Mouse (Mus musculus) urinary bladder, postnatal 4 days (tissue): ENCODE measurements around the gene Sec11a.
A peak's percentile ranks its signal among the peaks of the same experiment; 100 is the strongest.
"Not testable (repeated sequence)": the region's sequence is repeated elsewhere in the genome, so short reads cannot be mapped to it uniquely, and the experiment has no call there.

Source experiments
- DNase-seq, 2 experiments: peaks; one replicate each; pipeline ENCODE4 v3.0.0; 2021 to 2022; ENCODE audit warnings: low spot score in 2 of 2

The Sec11a gene

DNA sequence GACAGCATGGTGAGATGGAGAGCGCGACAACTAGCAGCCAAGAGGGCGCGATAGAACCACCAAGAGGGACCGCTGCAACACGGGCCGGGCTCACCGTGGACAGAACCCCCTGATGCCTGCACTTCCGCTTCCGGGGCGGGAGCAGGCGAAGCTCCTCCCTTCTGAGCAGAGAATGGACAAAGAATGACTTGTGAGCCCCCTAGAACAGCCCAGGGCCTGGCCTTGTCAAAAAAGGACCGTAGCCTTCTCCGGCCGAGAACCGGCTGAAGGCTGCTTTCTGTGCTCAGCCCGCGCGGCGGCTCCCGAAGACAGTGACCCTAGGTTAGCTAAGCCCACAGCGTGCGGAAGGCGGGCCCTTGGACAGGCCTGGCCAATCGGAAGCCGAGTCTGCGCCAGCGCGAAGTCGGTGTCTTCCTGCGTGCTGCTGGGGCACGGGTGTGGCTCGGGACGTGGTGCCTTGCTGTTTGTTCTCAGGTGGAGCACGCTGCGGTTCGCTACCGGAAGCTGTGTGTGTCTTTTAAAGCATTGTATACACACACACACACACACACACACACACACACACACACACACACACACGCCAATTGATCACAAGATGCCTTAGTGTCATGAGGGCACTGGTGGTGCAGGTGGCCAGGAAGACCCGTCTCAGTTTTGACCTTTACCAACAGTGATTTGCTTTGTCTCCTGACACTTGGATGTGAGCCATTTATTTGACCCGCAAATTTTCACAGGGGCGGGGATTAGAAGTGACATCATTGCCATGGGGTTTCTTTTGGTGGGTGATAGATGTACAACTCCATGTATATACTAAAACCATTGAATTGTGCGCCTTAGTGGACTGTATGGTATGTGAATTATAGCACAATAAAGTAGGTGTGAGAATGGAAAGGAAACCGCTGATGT lies at the start of gene Sec11a:
TSS of gene Sec11a (minus strand) at position 336 of the 906 bp plus-strand sequence.
- peak; percentile 90 to 92 for DNase-seq

GRCm38 (mm10) chr7:80995266-80996146 lies 47.9 kb upstream of the Sec11a start:
- DNase-seq, result no peak

DNA sequence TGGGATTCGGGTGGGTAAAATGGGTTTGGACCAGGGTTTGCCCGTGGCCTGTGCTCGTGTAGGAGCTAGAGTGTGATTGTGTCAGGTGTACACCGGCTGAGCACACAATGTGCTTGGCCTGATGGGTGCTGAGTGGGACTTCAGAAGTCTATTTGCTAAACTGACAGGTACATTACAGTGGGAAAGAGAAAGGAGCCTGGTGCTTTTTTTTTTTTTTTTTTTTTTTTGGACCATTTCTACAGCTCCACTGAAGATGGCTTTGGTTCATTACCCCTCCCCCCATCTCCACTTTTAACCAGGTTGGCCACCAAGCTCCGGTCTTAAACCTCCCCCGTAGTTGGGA lies 47.1 kb upstream of the Sec11a start:
- no peak for DNase-seq

- DNase-seq, result peak in 1 of 2 experiments; percentile 64
These were observed 46.5 kb upstream of the Sec11a start for GRCm38 (mm10) chr7:80993834-80994662.

DNA sequence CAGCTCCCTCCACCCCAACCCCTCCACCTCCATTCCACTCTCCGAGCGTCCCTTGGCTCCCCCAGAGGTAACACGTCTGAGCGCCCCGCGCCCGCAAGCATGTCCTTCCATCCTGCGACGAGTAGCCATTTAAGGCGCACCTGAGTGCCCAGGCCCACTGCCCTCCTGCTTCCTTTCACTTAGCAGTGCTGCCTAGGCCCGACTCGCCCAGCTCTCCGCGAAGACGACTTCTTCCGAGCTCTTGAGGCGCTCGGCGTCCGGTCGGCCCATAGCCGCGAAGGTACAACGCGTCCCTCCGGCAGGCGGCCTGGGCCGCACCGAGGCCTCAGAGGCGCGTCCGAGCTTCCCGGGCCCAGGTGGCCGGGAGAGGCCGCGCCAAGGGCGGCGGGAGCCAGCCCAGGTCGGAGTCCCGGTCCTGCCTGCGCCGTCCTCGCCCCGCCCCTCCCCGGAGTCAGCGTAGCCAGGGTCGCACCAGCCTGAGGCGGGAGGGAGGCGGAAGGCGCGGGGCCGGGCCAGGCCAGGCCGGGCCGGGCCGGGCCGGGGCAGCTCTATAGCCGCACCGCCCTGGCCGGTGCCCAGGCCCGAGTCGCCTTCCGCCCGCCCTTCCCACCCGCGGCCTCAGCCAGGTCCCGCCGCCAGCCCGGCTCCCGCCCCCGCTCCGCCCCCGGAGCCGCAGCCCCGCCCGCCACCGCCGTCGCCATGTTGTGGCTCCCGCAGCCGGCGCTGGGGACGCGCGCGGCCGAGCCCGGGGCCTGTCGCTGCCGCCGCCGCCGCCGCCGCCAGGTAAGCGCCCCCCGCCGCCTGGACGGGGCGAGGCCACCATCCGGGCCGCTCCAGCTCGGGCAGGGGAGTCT lies 45.6 kb upstream of the Sec11a start, which contains the start of gene Zfp592:
TSS of gene Zfp592 (plus strand) at position 702 of the 854 bp plus-strand sequence.
- peak; percentile 82 to 84 for DNase-seq

DNA sequence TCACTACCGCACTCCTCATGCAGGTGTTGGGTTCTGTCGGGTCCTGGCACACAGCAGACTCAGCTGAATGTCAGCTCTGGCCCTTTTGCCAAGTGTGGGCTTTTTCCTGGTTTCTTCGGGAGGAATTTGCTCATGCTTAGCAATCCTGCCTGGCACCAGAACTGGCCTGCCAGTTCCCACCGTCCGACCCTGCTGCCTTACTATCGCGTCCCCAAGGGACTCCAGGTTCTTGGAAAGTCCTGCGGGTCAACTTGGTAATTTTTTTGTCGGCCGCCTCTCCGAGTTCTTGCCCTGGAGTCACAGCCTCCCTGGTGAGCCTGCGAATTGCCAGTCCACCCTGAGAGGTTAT lies 45.0 kb upstream of the Sec11a start:
- peak in 1 of 2 experiments; percentile 24 for DNase-seq

DNA sequence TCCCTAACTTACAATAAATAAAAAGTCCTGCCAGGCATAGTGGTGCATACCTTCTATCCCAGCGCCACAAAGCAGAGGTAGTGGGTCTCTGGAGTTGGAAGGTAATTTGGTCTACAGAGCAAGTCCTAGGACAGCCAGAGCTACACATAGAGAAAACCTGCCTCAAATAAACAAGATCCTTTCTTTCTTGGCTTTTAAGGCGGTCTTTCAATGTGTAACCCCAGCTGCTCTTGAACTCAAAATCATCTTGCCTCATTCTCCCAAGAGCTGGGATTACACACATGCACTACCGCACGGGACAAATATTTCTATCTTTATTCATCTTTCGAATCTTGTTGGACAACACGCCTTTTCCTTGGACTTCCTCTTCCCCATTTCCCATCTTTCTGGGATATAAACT lies 44.5 kb upstream of the Sec11a start:
- DNase-seq, result no peak

DNA sequence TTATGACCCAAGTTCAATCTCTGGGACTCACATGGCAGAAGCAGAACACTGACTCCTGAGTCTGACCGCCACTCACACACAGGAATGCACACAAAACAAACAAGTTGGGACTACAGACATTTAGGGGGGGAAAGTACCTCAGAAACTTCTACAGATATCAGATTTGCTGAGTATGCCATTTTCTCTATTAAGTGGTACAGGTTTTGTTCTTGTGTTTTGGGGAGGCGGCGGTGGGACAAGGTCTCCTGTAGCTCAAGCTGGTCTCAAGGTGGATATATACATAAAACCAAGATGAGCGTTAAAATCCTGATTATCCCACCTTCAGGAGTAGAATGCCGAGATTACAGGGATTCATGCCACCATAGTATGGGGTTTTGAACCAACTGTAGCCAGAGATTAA lies 44.0 kb upstream of the Sec11a start:
- DNase-seq, result no peak

GRCm38 (mm10) chr7:80990276-80990675 lies 42.7 kb upstream of the Sec11a start:
- DNase-seq, result no peak

DNA sequence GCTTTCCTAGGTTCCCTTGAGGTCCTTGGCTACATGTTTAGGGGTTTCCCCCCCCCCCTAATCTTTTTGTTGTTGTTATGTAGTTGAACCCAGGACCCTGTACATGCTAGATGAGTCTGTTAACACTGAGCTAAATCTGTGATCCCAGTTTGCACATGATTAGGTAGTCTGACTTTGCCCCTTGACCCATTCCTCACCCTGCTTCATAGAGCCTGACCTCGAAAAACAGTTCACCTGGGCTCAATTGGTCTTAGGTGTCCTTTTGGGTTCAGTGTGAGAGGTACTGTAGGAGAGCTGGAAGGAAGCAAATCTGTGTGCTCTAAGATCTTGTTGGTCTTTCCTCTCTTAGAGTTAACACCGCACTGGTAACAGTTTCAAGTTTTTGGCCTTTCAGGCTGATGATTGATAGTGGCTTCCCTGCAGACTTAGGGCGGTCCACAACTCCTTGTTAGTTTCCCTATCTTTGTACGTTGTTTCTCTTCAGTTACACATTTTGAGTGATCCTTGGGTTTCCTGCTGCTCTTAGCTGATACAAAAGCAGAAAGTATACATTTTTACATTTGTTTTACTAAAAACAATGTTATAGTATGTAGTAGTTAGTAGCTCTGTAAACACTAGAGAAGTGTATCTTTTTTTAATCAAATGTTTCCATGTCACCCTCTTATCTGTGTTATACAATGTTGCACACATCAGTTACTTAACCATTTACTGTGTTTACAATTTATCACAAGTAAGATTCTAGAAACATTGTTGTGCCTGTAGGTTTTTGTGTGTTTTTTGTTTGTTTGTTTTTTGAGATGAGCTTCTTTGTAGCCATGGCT lies 40.4 kb upstream of the Sec11a start:
- DNase-seq, result no peak

DNA sequence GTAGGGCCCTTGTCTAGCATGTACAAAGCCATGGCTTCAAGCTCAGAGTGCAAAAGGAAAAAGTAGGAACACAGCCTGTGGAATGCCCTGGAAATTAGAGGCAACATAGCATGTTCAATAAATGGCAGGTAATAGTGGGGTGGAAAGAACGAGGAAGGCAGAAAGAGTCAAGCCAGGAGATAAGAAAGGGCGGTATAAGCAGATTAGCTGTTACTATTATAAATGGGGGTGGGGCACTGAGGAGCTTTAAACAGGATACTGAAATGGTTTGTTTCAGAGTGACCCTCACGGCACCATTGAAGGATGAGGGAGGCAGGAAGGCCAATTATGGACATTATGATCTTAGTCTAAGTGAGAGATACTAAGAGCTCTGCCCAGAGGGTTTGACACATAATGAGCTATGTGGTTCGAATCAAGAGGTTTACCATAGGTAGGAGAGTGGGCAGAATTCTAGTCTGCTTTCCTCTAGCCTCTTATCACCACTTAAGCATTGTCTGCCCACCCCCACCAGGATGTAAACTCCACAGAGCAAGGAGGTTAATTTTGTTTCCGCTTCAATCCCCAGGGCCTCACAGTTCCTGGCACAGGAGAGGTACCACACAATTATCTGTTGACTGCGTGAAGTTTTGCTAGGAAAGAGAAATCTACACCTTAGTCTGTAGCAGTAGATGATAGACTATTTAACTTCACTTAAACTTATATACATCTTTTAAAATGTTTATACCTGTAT lies 39.0 kb upstream of the Sec11a start:
- DNase-seq, result no peak

DNA sequence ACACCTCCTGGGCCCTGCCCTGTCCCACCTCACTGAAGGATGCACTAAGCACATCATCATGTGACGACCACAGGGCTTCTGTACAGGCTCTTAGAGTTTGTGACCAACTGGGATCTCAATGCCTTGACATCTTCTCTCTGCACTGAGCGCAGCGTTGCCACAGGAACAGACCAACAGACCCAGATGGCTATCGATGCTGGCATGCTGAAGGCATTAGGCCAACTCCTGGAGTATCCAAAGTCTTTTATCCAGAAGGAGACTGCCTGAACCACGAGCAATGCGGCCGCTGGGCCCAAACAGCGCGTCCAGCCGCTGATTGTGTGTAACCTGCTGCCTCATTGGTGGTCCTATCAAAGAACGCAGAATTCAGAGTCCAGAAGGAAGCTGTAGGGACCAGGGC lies 33.0 kb upstream of the Sec11a start:
- DNase-seq, result no peak

DNA sequence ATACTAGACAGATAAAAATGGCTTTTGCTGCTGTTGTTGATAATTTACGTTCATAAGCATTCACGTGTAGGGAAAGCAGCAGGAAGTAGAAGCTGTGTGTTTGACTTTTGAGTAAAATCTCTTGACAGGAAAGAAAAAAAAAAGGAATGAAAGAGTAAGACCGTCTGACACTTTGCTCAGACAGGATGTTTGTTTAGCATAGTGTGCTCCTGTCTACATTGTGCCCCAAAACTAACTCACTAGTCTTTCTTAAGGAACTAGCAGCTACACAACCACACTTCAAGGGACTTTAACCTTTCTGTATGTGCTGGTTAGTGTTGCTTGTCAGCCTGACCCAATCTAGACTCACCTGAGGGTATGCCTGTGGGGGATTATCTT lies 26.0 kb upstream of the Sec11a start:
- DNase-seq, result not testable (repeated sequence)

DNA sequence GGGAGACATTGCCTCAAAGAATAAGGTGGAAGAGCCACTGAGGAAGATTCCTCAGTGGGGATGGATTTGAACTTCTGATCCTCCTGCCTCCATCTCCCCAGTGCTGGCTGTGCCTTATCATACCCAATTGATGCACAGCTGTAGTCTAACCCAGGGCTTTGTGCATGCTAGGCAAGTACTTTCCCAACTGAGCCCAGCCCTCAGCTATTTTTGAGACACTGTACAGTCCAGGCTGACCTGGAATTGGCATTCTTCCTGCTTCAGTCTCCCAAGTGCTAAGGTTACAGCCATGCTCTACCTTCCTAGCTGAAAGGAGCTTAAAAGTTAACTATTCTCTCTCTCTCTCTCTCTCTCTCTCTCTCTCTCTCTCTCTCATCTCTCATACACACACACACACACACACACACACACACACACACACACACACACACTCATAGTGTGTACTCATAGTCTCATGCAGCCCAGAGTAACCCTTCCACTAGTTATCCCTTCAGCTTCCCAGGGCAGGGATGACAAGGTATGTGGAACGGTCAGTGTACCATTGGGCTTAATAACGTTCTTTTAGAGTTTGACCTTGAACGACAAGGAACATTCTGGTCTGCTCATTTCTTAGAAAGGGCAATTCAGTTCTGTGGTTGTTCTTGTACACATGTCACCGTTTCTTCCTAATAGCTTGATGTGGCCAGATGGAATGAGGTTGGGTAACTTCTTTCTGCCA lies 25.5 kb upstream of the Sec11a start:
- DNase-seq, result not testable (repeated sequence)

DNA sequence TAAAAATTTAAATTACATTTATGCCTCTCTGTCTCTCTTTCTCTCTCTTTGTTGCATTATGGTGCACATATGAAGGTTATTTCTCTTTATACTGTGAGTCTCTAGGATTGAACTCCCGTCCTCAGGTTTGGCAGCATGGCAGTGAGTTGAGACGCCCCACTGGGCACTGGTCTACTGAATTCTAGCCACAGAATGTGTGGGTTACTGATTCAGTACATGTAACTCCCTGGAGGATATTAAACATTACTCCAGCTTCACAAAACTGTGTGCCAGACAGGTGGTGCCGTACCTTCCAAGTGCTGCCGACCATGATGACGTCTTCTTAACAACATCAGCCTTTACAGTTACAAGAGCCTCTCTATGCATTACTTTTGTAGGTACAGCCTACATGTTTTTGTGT lies 24.5 kb upstream of the Sec11a start:
- no peak for DNase-seq

GRCm38 (mm10) chr7:80971419-80971818 lies 23.8 kb upstream of the Sec11a start:
- DNase-seq, result no peak

DNA sequence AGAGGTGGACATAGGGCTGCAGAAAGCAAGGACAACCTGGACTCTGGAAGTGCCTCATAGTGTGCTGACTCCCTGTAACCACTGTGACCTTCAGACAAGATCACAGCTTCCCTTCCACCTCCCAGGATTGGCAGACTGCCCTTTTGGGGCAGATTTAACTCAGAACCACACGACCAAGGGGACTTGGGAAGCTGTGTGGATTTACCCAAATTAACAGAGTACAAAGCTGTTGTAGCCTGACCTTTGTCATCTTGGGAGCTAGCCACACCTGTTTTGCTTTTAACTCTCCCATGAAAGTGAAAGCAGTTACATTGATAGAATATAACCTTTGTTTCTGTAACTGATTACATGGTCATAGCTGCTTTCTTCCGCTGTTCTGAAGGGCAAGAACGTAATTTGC lies 23.3 kb upstream of the Sec11a start:
- DNase-seq, result no peak

DNA sequence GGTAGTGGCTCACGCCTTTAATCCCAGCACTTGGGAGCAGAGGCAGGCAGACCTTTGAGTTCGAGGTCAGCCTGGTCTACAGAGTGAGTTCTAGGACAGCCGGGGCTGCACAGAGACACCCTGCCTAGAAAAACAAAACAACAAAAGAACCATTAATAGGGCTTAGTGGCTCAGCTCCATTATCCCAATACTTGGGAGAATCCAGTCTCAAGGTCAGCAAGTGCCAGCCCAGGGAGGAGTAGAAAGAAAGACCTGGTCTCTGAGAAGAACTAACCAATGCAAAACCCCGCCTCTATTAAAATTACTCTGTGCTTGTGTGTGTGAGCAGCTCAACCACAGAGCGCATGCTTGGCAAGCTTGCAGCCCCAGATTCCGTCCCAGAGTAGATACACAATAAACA lies 15.2 kb upstream of the Sec11a start:
- no peak for DNase-seq

GRCm38 (mm10) chr7:80959003-80959402 lies 11.4 kb upstream of the Sec11a start:
- DNase-seq, result no peak
